Mouse (Mus musculus): ENCODE data around the gene Zfp553.

The Zfp553 gene

GRCm38 (mm10) chr7:127273118-127273923, 40.5 kb downstream of the Zfp553 start:
- no peak for DNase-seq

- peak; percentile 97 for DNase-seq
Measured at GRCm38 (mm10) chr7:127273925-127274789, 41.3 kb downstream of the Zfp553 start, which contains the start of gene Sephs2. Gene Sephs2 (minus strand): TSS chr7:127274055.

DNA sequence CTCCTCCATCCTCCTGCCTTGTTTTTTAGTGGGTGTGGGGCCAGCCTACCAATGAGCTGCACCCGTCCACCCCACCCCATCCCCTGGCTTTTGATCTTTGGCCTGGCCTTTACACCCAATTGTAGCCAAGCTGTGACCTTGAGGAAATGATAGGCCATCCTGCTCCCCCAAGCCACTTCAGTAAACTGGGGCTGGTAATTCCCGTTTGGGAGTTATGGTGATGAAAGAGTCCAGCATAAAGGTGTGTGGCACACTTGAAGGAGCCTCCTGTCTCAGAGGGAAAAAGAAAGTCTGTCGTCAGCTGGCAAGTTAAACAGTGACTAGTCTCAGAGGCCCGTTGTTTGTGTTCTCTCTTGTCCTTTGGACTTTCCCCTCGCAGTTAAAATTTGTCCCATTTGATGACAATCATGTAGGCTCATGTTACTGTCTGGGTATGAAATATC, 43.7 kb downstream of the Zfp553 start:
- peak; percentile 76 for DNase-seq

DNA sequence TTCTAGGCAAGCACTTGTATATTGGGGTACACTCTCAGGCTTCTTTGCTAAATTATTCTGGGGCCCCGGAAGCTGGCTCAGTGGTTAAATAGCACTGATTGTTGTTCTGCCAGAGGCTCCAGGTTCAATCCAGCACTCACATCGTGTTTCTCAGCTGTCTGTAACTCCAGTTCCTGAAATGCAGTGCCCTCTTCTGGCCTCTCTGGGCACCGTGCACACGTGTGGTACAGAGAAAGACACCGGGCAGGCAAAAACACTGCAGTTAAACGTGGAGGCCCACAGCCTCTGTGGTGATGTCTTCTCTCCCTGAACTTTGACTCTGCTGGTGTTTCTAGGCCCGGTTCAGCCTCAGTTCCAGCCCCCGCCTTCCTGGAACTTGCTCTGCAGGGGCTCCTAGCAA, 45.5 kb downstream of the Zfp553 start:
- peak; percentile 77 for DNase-seq

DNA sequence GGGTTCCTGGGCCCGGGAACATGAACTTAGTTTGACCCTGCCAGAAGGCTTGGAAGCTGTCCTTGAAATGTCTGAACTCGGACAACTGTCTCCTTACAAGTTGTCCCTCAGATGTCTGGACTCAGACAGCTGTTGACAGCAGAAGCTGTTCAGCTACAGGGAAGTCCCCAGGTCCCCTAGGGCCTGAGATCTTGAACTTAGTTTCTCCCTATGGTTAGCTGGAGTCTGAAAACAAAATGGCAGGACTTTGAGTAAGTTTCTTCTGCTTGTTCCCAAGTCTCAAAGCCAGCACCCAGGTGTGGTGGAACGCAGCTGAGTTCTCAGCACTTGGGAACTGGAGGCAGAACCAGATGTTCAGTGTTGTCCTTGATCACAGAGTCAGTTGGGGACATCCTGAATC, 47.2 kb downstream of the Zfp553 start:
- no peak for DNase-seq

DNA sequence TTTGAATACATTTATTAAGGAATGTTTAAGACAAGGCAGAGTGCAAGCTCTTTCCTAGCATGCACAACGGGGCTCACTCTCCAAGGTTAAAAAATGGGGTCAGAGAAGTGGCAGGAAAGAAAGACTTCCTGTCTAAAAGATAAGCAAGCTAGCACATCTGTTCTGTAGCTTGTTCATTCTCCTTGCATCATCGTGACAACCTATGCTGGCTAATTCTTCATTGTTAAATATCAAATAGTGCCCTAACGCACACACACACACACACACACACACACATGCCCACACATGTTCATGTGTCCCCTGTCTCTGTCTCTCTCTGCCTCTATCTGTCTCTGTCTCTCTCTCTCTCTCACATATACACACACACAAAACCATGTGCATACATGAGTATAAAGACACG, 48.3 kb downstream of the Zfp553 start:
- DNase-seq = no peak

DNA sequence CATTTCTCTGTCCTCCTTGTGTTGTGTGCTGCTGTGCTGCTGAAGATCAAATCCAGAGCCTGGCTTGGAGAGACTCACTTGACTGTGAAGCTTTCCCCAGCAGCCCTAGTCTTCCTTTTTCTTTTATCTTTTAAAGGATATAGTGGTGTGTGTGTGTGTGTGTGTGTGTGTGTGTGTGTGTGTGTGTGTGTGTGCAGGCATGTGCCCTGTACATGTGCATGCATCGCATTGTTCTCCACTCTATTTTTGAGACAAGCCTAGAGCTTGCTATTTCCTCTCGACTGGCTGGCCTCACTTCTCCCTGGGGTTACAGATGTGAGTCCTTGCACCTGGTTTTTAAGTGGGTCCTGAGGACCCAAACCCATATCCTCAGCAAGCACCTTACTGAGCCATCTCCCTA, 49.3 kb downstream of the Zfp553 start:
- no peak for DNase-seq

GRCm38 (mm10) chr7:127285154-127285553, 52.3 kb downstream of the Zfp553 start:
- DNase-seq = no peak

Measured in kidney, postnatal 14 days (tissue).